Mouse (Mus musculus): ENCODE data around the gene Nploc4.

The Nploc4 gene

GRCm38 (mm10) chr11:120341661-120342060, 95.8 kb downstream of the Nploc4 start:
- no peak for DNase-seq (ENCODE audit: low spot score)

GRCm38 (mm10) chr11:120339978-120340513, 97.5 kb downstream of the Nploc4 start:
- no peak for DNase-seq (ENCODE audit: low spot score)

- DNase-seq (ENCODE audit: low spot score) = no peak
Observed at GRCm38 (mm10) chr11:120338786-120339185, 98.7 kb downstream of the Nploc4 start.

DNA sequence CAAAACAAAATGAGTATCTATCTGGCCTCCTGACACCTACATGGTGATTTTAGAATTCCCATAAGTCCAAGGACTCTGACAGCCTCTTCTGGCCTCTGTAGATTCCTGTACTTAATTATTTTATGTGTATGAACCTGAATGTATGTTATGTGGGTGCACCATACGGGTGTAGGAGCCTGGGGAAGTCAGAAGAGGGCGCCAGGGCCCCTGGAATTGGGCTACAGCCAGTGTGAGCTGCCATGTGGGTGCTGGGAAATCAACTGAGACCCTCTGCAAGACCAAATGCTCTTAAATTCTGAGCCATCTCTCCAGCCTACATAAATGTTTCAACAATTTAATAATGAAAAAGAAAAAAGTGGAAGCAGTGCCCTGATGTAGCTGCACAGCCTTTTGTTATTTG, 100.1 kb downstream of the Nploc4 start:
- no peak for DNase-seq (ENCODE audit: low spot score)

DNA sequence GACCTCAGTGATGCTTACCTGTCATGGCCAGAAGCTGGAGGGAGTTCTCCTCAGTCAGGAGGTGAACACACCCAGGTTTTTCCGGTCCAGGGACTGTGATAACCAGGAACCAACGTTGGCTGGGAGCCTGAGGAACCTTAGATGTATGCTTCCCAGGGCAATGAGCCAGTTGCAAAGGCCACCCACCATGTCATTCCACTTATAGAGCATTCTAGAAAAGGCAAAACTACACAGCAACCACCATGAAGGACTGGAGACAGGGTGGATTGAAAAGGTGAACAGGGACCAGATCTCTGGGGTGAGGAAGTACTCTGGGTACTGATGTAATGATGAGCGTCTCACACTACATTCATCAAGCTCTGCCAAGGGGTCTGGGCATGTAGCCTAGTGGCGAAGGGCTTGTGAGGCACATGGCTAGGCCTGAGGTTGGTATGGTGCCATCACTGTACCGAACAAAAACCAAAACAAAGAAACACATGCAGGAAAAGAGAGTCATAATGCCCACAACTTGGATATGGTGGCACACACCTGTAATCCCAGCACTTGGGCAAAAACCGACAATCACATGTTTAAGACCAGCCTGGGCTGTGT, 102.0 kb downstream of the Nploc4 start:
- DNase-seq (ENCODE audit: low spot score) = no peak
